Mouse (Mus musculus) R1 (cell line): ENCODE data around the gene Dcbld1.
"Not testable (repeated sequence)": the region's sequence is repeated elsewhere in the genome, so short reads cannot be mapped to it uniquely, and the experiment has no call there.

Source experiments
- DNase-seq: peaks from one replicate; pipeline ENCODE4 v3.0.0-alpha.2; 2018; ENCODE audit warnings: low read depth, low spot score

Gene Dcbld1

DNA sequence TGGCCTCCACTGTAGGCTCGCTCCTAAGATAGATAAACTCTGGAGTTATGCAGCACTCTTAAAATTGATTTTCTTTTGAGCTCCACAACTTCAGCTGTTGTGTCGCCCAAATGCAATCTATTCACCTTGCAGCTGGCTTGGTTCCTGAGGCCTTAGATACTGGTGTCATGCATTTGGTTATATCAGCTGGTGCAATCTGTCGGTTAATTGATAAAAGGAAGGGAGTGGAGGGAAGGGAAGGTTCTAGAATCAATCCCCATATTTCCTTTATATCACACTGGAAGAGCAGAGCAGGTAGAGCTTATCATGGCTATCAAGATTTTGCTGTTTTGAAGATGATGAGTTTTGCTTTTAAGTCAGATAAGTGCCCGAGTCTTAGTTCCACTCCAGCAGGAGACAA lies 26.8 kb downstream of the Dcbld1 start:
- DNase-seq, result no peak

DNA sequence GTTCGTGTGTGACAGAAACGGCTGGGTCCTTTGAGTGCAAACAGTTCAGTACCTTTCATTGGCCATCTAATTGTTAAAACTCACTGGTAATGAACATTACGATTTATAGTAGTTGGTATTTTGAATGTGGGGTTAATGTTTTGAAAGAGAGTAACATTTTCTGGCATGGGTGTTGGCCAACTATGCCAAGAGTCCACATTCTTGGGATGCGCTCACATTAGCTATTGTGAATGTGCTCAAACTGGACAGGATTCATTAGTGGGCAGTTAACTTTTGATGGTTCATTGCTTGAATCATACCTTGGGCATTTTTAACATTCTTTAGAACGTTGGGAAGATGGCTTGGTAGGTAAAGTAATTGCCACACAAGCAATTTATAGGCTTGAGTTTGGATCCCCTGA lies 30.7 kb downstream of the Dcbld1 start:
- no peak for DNase-seq

DNA sequence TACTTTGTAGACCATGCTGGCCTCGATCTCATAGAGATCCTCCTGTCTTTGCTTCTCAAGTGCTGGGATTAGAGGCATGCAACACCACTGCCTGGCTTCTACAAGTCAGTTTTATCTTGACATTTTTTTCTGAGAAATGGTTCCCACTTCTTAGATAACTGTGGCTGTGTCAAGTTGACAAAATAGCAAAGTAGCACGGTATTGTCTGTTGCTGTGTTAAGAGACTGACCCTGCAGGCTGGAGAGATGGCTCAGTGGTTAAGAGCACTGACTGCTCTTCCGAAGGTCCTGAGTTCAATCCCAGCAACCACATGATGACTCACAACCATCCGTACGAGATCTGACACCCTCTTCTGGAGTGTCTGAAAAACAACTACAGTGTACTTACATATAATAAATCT lies 35.5 kb downstream of the Dcbld1 start:
- DNase-seq, result no peak

DNA sequence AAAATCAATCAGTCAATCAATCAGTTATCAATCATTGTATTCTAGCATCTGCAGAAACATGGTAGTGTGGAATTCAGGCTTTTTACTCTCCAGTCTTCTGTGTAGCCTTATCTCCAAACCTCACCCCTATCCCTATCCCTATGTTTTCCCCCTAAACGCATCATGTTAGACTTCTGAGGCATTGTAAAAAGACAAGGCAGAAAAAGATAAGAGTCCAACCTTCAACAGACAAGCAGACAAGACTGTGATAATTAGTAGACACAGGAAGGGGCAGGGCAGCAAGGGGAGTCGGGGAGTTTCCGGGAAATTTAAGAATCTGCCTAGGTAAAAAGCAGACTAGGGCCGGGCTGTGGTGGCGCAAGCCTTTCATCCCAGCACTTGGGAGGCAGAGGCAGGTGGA lies 38.0 kb downstream of the Dcbld1 start:
- DNase-seq, result no peak

DNA sequence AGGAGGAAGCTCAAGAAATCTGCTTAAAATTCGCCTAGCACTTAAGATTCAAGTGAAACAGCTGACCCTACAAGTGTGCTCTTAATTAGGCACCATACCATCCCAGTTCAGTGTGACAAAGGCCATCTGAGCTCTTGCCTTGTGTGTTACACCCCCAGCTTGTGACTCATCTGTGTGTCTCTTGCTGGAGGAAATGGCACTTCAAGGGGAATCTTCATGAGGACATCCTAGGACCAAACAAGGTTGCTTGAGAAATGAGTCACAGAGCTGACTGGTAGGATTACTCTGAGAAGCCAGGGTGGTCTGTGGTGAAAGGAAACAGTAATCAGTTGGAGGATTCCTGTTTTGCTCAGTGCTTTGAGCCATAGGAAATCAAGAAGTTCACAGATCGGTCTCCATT lies 39.6 kb downstream of the Dcbld1 start:
- peak; percentile 66 for DNase-seq

DNA sequence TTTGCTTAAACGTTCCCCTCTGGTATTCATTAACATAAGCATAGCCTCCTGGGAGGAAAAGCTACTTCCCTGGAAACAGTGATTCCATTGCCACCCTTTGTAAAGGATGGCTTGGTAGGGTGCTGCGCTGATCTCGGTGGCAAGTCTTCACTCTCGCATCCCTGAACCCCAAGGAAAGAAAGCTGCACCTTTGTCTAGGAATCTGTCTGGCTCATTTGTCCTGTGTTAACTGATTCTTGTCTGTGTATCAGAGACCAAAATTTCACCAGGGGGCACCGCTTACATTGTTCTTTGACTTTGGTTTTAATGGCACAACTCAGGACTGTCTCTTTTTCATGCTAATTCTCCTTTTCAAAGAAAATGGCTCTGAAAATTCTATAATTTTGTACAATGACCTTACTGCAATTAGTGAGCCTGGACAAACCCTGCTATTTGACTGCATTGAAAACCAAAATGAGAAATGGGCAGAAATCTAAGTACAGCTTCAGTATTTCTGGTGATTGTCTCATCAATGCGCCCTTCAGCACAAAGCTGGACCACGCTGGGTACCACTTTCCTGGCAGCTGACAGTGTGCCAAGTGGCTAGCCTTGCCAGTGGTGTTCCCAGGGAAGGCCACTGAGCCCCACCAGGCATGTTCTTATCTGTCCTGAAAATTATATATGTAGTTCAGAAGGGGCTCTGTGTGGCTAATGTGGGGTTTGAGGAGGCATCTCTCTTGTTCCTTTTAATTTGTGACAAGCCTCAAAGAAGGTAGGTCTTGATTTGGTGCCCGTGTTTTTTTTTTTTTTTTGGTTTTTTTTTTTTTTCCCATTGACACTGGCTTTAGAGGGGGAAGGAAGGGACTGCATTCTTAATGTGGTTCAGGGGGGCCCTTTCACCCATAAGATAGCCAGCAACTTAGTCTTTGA lies 40.8 kb downstream of the Dcbld1 start:
- DNase-seq, result peak; percentile 99

DNA sequence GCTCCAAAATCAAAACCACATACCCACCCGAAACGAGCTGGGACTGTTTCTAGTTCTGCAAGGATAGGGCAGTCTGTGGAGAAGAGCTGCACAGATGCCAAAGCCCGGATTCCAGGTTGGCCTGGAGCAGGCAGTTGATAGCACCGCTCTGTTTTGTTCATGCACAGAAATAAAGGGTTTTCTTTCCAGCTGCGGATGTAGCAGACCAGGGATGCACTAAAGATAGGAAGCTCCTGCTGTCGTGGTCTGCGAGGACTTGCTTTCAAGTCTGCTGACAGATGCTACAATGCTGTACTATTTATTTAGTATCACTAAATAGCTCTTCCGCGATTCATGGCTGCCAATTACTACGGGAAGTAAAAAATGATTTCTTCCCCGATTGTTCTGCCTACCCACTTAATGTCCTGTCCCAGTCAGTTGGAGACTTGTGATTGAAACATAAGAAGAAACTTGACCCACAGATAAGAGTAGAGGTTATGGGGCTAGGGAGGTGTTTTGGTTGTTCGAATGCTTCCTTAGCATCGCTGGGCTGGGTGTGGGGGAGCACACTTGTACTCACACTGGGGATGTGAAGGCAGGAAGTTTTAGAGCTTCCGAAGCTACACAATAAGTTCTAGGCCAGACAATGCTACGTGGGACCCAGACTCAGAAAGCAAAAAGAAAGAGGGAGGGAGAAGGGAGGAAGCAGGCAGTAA lies 41.6 kb downstream of the Dcbld1 start:
- DNase-seq, result peak; percentile 57

DNA sequence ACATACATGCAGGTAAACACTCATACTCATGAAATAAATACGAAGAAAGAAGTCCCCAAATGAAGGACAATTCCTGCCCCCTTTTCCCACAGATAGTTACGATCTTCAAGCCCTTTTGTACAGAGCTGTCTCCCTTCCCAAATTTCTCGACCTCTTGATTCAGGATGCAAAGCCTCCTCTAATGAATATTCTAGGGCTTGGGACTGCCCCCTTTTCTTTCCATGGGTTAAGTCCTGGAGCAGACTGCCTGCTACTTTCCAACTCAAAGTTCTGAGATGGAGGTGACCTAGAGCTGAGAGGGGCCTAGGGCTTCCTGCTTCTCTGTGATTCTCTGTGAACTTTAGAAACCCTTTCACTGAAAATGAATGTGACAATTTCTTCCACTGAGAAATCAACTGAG lies 43.2 kb downstream of the Dcbld1 start:
- DNase-seq, result peak; percentile 66

DNA sequence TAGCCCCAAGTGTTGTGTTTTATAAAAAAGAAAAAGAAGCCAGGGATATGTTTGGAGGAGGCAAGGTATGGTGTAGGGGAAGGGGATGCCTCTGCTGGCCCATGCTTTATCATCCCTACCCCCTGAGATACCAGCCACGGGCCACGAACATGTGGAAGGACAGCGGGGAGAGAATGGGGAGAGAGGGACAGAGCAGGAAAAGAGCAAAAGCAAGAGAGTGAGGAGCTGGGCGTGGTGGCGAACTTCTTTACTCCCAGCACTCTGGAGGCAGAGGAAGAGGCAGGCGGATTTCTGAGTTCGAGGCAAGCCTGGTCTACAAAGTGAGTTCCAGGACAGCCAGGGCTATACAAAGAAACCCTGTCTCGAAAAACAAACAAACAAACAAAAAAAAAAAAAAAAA lies 44.1 kb downstream of the Dcbld1 start:
- DNase-seq, result peak; percentile 52

DNA sequence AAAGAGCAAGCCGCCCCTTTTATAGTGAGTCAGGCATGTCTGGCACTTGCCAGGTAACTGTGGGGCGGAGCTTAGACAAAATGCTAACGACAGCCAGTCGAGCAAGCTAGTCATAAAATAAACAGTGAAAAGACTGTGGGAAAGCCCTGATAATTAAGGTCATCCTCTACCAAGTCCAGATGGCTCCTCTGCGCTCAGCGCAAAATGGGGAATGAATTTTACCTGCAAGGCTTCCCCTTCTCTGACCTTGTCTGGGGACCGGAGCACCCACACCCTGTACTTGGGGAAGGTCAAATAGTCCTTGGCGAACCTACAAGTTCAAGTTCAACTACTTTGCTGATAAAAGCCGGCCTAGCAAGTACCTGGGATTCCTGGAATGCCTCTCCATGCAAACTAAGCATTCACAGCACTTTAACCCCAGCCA lies 44.6 kb downstream of the Dcbld1 start:
- peak; percentile 97 for DNase-seq

DNA sequence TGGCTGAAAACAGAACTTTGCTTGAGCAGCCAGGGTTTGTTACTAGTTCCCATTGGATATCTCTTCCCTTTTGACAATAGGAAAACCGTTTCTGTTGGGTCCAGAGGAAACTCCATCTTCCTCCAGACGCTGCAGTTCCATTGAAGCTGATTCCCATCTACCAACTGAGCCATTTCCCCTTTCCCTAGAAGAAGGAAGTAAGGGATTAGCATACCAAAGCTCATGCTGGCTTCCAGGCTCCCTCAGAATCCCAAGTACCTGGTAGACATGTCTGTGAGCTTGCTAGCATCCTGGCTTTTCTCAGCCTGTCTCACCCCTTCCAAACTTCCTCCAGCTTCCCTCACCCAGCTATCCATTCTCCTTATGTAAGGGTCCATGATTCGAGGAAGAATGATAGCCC lies 45.4 kb downstream of the Dcbld1 start:
- peak; percentile 93 for DNase-seq

DNA sequence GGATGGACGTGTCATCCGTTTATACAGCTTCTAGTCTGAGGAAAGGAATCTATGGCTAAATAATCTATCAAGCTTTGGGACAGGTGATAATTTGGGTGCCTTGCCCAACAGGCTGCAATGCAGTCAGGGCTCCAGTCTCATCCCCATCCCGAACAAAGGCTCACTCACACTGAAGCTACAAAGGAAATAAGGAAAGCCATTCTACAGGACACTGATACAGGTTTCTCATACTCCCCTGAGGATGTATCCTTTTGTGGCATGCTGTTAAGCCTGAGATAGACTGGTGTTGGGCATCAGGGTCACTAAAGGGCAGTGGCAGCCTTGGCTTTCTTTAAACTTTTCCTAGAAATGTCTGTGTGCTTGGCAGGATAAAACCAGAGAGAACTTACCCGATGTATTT lies 46.5 kb downstream of the Dcbld1 start:
- no peak for DNase-seq

DNA sequence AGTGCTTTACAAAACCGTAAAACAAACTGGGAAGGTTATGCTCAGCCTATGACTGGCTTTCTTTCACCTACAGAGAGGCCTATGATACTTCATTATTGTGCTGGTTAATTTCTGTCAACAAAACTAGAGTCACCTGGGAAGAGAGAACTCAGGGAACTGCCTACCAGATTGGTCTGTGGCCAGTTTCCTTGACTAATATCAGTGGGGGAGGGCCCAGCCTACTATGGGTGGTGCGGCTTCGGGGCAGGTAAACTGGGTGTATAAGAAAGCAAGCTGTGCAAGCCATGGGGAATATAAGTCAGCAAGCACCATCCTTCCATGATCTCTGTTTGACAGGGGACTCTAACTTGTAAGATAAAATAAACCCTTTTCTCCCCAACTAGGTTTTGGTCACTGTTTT lies 47.2 kb downstream of the Dcbld1 start:
- no peak for DNase-seq

DNA sequence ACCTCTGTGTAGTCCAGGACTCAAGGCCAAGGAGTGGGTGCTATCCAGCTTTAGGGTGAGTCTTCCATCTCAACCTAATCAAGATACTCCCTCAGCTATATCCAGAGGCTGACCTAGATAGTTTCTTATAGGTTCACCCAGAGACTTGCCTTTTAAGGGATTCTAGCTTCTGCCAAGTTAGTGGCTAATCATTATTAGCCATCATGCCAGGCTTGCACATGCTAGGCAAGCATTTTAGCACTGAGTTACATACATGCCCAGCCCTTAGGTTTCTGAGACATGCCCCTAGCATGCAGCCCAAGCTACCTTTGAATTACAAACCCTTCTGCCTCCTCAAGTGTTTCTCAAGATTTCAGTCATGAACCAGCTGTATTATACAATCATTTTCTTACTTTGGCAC lies 47.9 kb downstream of the Dcbld1 start:
- DNase-seq, result no peak

DNA sequence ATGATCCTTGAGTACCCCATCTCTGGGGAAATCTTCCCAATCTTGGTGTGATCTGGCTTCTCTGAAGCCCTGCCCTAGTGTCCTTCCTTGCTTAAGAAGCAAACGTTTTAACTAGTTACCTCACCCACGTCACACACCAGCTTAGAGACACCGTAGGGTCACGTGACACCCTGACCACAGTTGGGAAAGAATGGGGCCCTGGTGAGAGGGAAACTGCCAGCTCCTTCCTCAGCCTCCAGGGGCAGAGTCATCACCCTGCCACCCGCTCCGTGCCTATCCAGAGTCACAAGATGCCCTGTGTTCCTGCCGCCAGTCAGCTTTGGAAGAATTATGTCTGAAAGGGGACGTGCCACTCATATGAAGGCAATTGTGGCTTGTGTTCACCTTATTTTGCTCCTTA lies 51.2 kb downstream of the Dcbld1 start:
- peak; percentile 76 for DNase-seq

DNA sequence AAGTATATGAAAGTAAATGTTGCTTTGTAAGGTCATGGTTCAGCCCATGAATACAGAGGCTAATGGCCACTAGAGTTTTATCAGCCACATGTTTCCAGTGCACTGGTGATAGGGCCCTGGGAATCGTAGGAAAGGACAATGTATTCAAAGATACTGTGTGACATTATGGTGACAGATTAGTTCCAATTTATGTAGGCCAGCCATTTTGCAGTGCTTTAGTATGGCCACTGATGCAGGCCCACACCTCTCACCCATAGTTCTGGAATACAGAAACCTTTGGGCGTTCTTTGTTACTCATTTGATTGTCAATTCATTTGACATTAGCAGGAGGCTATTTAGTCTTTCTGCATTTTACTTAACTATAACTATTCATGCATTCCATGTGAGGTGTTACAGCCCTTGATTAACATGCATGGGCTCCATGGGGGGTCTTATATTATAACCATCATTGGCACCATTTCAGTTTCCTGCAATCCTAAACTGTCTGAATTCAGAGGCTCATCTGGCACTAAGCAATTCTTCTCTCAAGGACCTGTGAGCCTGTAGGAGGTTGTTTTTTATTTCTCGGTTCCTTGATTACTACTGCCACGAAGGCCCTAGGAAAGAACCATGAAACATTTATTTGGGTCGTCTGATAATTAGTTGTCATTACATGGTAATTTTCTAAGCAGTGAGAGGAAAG lies 54.6 kb downstream of the Dcbld1 start:
- DNase-seq, result no peak

DNA sequence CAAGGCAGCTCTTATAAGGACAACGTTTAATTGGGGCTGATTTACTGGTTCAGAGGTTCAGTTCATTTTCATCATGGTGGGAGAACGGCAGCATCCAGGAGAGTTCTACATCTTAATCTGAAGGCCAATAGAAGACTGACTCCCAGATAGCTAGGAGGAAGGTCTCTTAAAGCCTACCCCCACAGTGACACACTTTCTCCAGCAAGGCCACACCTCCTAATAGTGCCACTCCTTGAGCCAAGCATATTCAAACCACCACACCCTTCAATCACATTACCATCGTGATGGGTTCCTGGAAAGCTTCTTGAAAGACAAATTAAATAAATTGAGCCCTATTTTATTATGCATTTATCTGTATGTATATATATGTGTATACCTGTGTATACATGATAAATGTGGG lies 55.8 kb downstream of the Dcbld1 start:
- peak; percentile 61 for DNase-seq

DNA sequence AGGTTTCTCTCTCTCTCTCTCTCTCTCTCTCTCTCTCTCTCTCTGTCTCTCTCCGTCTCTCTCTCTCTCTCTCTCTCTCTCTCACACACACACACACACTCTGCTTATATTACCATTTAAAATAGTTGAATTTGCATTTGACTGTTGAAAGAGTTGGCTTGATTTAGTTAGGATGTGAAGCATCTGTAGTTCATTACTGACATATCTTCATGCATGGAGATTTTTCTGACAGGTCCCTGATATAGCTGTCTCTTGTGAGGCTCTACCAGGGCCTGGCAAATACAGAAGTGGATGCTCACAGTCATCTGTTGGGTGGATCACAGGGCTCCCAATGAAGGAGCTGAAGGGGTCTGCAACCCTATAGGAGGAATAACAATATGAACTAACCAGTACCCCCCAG lies 59.0 kb downstream of the Dcbld1 start:
- DNase-seq, result not testable (repeated sequence)

DNA sequence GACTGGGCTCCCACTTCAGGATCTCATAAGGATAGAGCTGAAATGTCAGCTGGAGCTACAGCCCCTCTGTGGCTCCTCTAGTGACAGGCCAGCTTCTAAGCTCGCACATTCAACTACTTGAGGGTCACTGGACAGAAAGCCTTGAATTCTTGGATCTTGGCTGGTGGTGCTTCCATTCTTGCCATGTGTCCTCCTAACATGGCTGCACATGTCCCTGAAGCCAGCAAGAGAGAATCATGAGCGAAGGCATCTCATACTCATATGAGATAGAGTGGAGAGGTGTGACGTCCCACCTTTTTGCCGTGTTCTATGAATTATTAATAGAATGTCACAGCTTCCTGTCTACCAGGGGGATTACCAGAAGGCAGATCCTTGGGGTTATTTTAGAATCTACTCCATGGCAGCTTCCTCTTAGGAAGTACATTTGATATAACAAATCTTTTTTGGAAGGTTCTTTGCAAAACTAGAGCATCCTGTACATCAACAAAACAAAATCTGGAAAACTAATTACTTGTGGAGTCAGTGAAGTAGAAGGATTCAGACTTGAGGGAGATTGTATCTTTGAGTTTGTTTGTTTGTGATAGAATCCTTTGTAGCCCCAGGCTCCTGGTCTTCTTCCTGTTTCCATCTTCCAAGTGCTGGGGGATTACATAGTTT lies 60.6 kb downstream of the Dcbld1 start:
- DNase-seq, result no peak

DNA sequence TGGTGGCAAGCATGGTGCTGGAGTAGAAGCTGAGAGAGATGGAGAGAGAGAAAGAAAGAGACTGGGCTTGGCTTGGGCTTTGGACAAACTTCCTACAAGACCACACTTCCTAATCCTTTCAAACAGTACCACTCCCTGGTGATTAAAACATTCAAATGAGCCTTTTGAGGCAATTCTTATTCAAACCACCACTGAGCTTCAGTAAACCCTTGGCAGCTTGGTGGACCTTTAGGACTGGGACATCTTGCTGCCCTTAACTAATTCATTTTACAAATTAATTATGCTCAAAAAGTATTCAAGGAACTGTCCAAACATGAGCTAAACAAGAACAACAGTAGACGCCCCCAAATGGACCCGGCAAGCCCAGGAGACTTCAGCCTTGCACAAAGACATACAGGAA lies 62.5 kb downstream of the Dcbld1 start:
- peak; percentile 69 for DNase-seq

DNA sequence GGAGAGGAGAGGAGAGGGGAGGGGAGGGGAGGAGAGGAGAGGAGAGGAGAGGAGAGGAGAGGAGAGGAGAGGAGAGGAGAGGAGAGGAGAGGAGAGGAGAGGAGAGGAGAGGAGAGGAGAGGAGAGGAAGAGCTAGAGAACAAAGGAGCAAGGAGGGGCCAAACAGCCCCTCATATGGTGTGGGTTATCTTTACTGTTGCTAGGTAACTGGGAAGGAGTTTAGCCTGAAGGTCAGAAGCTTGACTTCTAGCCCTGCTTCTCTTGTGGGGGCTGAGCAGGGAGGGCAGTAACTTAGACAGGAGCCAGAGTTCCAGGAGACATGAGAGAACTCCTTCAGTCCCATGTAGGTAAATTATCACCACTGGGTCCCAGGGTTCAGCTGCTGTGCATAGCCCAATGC lies 65.1 kb downstream of the Dcbld1 start:
- DNase-seq, result peak; percentile 86

DNA sequence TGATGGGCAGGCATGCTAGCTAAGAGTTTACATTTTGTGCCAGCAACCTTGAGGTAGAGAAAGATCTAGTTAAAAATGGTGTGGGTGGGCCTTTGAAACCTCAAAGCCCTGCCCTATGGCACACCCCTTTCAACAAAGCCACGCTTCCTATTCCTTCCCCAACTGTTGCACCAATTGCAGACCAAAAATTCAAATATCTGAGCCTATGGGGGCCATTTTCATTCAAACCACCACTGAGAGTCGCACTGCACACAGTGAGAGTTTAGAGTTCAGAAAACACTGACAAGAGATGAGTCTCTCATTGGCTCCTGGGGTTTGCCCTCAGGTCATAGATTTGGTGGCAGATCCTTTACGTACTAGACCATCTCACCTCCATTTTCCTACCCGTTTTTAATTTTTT lies 68.3 kb downstream of the Dcbld1 start:
- DNase-seq, result peak; percentile 83
